In genomic region chr11:120188481-120189441, GRCm38 (mm10) we compare ENCODE assay signal across 8 mouse cellular contexts. TPM values are rescaled to one million over a fixed set of nuclear protein-coding genes. Genes with fewer than 3 reads are reported as not detected.
A peak's percentile ranks its signal among the peaks of the same experiment; 100 is the strongest.
DNase-seq lines count a peak whose midpoint lies in the region; ATAC-seq and TF ChIP-seq lines count a peak whose summit lies in the region.

No protein-coding gene starts in this region.

- peak overlapping the region; percentile 98 for H3K9ac ChIP-seq in embryonic facial prominence, embryonic 13.5 days
- peak overlapping the region; percentile 87 for H3K9ac ChIP-seq in heart, embryonic 12.5 days

- DNase-seq in adrenal gland, adult 2 months: peak; percentile 79
- DNase-seq in kidney, adult 9 months: peak; percentile 69
- DNase-seq in lung, adult 2 months: peak; percentile 76
- DNase-seq in retina, embryonic 14.5 days (ENCODE audit: low spot score): peak; percentile 61

- no peak for TF ChIP-seq POLR2A in lung, adult 2 months (IDR thresholded peaks at IDR 0.05; ENCODE audit: borderline replicate concordance, extremely low read depth, low read depth, low read length)

- no peaks in the 10 kb centered on the region for H3K9me3 ChIP-seq in E14TG2a.4 (ENCODE audit: low read length)
- no peaks in the 10 kb centered on the region for H3K9me3 ChIP-seq in embryonic facial prominence, embryonic 13.5 days
- H3K9me3 ChIP-seq in heart, embryonic 12.5 days (replicated peaks): no peaks in the 10 kb centered on the region

- ATAC-seq in embryonic facial prominence, embryonic 13.5 days (ENCODE audit: insufficient number of reproducible peaks, insufficient read depth, low FRiP score, low TSS enrichment, low read depth): no peak
- ATAC-seq in heart, embryonic 12.5 days (ENCODE audit: insufficient number of reproducible peaks, low FRiP score): no peak
- no peak for ATAC-seq in megakaryocyte-erythroid progenitor cell, adult 5-6 weeks (replicated peaks; ENCODE audit: low FRiP score, low TSS enrichment, poor library complexity, severe bottlenecking)

- peak overlapping the region; percentile 89 for H3K4me3 ChIP-seq in E14TG2a.4 (replicated peaks; ENCODE audit: low read length)
- H3K4me3 ChIP-seq in embryonic facial prominence, embryonic 13.5 days: peak overlapping the region; percentile 86
- H3K4me3 ChIP-seq in heart, embryonic 12.5 days: peak overlapping the region; percentile 62
- H3K4me3 ChIP-seq in lung, adult 2 months (replicated peaks; ENCODE audit: extremely low read depth, low read depth, low read length): peak overlapping the region; percentile 80

- H3K4me1 ChIP-seq in E14TG2a.4 (replicated peaks; ENCODE audit: low read depth, low read length): peaks cover 76% of the 10 kb centered on the region
- peaks cover 53% of the 10 kb centered on the region for H3K4me1 ChIP-seq in embryonic facial prominence, embryonic 13.5 days
- H3K4me1 ChIP-seq in heart, embryonic 12.5 days (replicated peaks): peaks cover 47% of the 10 kb centered on the region
- peaks cover 8% of the 10 kb centered on the region; the same call in 1 of the 2 replicates for H3K4me1 ChIP-seq in lung, adult 2 months (ENCODE audit: control insufficient read depth, insufficient read depth, low read length)

- H3K27me3 ChIP-seq in E14TG2a.4 (ENCODE audit: insufficient read depth, low read length): peaks cover 55% of the 10 kb centered on the region
- H3K27me3 ChIP-seq in embryonic facial prominence, embryonic 13.5 days: no peaks in the 10 kb centered on the region
- H3K27me3 ChIP-seq in heart, embryonic 12.5 days (replicated peaks): no peaks in the 10 kb centered on the region

- TF ChIP-seq CTCF in E14TG2a.4 (conservative IDR thresholded peaks at IDR 0.05; ENCODE audit: low read length): no peak
- no peak for TF ChIP-seq CTCF in lung, adult 2 months (IDR thresholded peaks at IDR 0.05; ENCODE audit: insufficient read depth, low read length)

- peak overlapping the region; percentile 96 for H3K4me2 ChIP-seq in embryonic facial prominence, embryonic 13.5 days
- H3K4me2 ChIP-seq in heart, embryonic 12.5 days: peak overlapping the region; percentile 97

- under 1% methylated on average over 39 of the region's 41 CpGs for WGBS in embryonic facial prominence, embryonic 13.5 days
- under 1% methylated on average over 41 of the region's 41 CpGs for WGBS in heart, embryonic 12.5 days
- under 1% methylated on average over 41 of the region's 41 CpGs for WGBS in lung, adult 2 months

- no peaks in the 10 kb centered on the region for H3K36me3 ChIP-seq in E14TG2a.4 (ENCODE audit: insufficient read depth, low read length)
- H3K36me3 ChIP-seq in embryonic facial prominence, embryonic 13.5 days: peaks cover 5% of the 10 kb centered on the region; the same call in 1 of the 2 replicates
- H3K36me3 ChIP-seq in heart, embryonic 12.5 days: peaks cover 11% of the 10 kb centered on the region; the same call in 1 of the 2 replicates

- peak overlapping the region; percentile 97 for H3K27ac ChIP-seq in embryonic facial prominence, embryonic 13.5 days
- peak overlapping the region; percentile 93 for H3K27ac ChIP-seq in heart, embryonic 12.5 days (ENCODE audit: poor library complexity, severe bottlenecking)

RNA-seq across cellular contexts. Expression of gene Slc38a10, which starts 37.6 kb away (rescaled TPM):
- 100 to 1,000 TPM; 119 to 148 TPM for total RNA-seq in adrenal gland, adult 2 months (2021)
- polyA plus RNA-seq in adrenal gland, adult 2 months (2012; rRNA removed): 132 and 146 TPM in 2 replicates
- polyA plus RNA-seq in embryonic facial prominence, embryonic 13.5 days (2015; fragmentation: Nextera tagmentation; extraction: Ambion mirVana): 92.9 and 94.5 TPM in 2 replicates
- 114 and 117 TPM in 2 replicates for polyA plus RNA-seq in heart, embryonic 12.5 days (2016; fragmentation: Nextera tagmentation; extraction: Ambion mirVana)
- polyA plus RNA-seq in lung, adult 2 months (2012; rRNA removed): 132 and 170 TPM in 2 replicates
- total RNA-seq in megakaryocyte-erythroid progenitor cell, adult 5-6 weeks (2014; fragmentation: Nextera tagmentation): 47.0 and 56.6 TPM in 2 replicates
- total RNA-seq in megakaryocyte-erythroid progenitor cell, adult 5-6 weeks (2017): 33.2 and 37.4 TPM in 2 replicates

RNA-seq across cellular contexts. Expression of gene Bahcc1, which starts 44.0 kb away (rescaled TPM):
- total RNA-seq in adrenal gland, adult 2 months (2021): 10 to 100 TPM in 1 of 2 experiments, 1 to 10 TPM in 1; 9.2 to 21.9 TPM
- 17.9 and 19.5 TPM in 2 replicates for polyA plus RNA-seq in adrenal gland, adult 2 months (2012; rRNA removed)
- 13.1 and 13.9 TPM in 2 replicates for polyA plus RNA-seq in embryonic facial prominence, embryonic 13.5 days (2015; fragmentation: Nextera tagmentation; extraction: Ambion mirVana)
- polyA plus RNA-seq in heart, embryonic 12.5 days (2016; fragmentation: Nextera tagmentation; extraction: Ambion mirVana): 6.5 and 7.6 TPM in 2 replicates
- polyA plus RNA-seq in lung, adult 2 months (2012; rRNA removed): 10.8 and 12.4 TPM in 2 replicates
- total RNA-seq in megakaryocyte-erythroid progenitor cell, adult 5-6 weeks (2014; fragmentation: Nextera tagmentation): 25.6 and 30.1 TPM in 2 replicates
- total RNA-seq in megakaryocyte-erythroid progenitor cell, adult 5-6 weeks (2017): 6.7 and 7.0 TPM in 2 replicates
